Mouse (Mus musculus): ENCODE data around the gene Slamf9. TPM values are rescaled to one million over a fixed set of nuclear protein-coding genes. Genes with fewer than 3 reads are reported as not detected.

The Slamf9 gene
- total RNA-seq, 2 experiments from 2014 or later: 0.53 to 0.93 TPM

DNA sequence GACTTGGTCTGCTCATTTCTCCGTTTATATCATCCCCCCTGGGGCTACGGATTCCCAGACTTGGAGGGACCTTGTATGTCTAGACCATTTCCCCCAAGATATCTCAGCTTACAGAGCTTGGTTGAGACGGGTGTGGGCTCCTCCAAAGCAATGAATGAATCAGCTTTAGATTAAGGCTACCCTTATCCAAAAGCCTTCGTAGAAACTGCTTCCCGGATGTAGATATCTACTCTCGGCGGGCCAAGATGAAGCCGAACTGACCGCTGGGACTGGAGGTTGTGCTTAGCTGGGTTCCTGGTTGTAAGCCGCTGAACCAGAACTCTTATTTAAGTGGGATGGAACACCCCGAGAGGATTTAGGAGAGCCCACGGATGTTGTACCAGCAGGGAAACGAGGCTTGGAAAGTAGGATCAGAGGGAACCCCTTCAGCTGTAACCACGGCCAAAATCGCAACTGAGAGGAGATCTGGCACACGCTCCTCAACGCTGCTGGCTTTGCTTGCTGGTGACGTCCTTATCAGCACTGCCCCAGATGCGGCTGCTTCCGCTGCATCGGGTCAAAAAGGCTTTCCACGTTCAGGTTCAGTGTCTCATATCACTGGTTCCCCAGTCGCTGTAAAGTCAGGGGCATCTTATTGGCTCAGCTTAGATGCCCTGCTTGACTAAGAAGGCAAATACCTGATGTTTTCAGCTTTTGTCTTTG lies 51.4 kb downstream of the Slamf9 start:
- intact Hi-C loops (cut with DNase I): loop anchor here (5.0 to 10.0 kb wide), 2 partner anchors 86 to 868 kb away; no protein-coding TSS in a partner anchor
- no peak for DNase-seq (ENCODE audit: low spot score in 2 of 2)

DNA sequence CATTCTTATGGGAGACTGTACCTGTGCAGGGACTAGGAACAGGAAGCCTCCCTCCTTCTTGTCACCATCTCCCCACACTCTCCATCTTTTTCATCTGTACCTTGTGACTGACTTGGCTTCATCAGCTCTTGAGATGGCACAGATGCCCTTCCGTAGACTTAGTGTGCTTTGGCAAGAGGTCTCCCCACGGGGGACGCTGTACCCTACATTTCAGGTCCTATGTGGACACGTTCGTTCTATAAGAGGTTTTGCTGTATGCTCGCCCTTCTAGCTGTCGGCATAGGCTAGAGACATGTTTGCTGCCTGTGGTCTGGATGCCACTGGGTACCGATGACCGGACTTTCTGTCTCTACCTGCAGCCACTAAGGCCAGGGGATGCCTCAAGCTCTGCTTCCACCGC lies 52.3 kb downstream of the Slamf9 start:
- intact Hi-C loops (cut with DNase I): loop anchor here (5.0 to 10.0 kb wide), 2 partner anchors 85 to 867 kb away; no protein-coding TSS in a partner anchor
- no peak for DNase-seq (ENCODE audit: low spot score in 2 of 2)

Other genes with a start within 250 kb of the Slamf9 start
- gene Atp1a4, start 216.9 kb upstream of the Slamf9 start, total RNA-seq (2021): not detected
- 100 to 1,000 TPM; 231 to 244 TPM for gene Igsf8, start 213.7 kb upstream of the Slamf9 start, total RNA-seq (2021)
- 100 to 1,000 TPM; 571 to 592 TPM for gene Atp1a2, start 177.3 kb upstream of the Slamf9 start, total RNA-seq (2021)
- gene Kcnj9, start 146.0 kb upstream of the Slamf9 start, total RNA-seq (2021): 100 to 1,000 TPM; 119 to 130 TPM
- gene Kcnj10, start 134.1 kb upstream of the Slamf9 start, total RNA-seq (2021): 10 to 100 TPM; 79.5 to 84.5 TPM
- 10 to 100 TPM in 1 of 2 experiments, 1 to 10 TPM in 1; 9.8 to 10.5 TPM for gene Pigm, start 98.8 kb upstream of the Slamf9 start, total RNA-seq (2021)
- 10 to 100 TPM; 10.9 to 15.2 TPM for gene Igsf9, start 6.4 kb downstream of the Slamf9 start, total RNA-seq (2021)
- gene Tagln2, start 24.7 kb downstream of the Slamf9 start, total RNA-seq (2021): 10 to 100 TPM; 12.3 to 15.1 TPM
- gene Cfap45, start 45.4 kb downstream of the Slamf9 start, total RNA-seq (2021): 1 to 10 TPM; 3.6 to 3.7 TPM
- gene Vsig8, start 80.6 kb downstream of the Slamf9 start, total RNA-seq (2021): under 1 TPM in 1 of 2 experiments, not detected in 1; 0.95 TPM
- not detected for gene Slamf8, start 115.2 kb downstream of the Slamf9 start, total RNA-seq (2021)
- gene Fcrl6, start 127.2 kb downstream of the Slamf9 start, total RNA-seq (2021): not detected
- 1 to 10 TPM; 5.4 to 5.6 TPM for gene Dusp23, start 157.6 kb downstream of the Slamf9 start, total RNA-seq (2021)
- gene Crp, start 222.7 kb downstream of the Slamf9 start, total RNA-seq (2021): not detected